Mouse (Mus musculus): ENCODE results near the gene Bbs2.

The Bbs2 gene

DNA sequence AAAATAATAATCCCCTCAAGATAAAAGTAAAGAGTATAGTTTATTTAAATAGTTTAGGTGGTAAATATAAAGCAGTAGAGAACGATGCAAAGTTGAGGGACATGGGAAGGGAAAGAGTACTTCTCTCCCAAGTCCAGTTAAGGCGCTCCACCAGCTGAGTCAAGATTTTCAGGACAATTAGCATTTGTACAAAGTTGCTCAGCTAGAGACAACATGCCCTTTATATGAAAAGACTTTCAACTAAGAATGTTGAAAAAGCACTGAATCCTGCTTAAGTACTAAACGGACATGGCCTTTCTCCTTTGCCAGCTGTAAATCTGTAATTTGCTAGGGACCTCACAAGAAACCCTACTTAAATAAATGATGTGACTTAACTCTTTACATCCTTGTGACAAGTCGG is 268 bp upstream of the Bbs2 start:
- no peak for DNase-seq (ENCODE audit: low spot score in 2 of 2)

DNA sequence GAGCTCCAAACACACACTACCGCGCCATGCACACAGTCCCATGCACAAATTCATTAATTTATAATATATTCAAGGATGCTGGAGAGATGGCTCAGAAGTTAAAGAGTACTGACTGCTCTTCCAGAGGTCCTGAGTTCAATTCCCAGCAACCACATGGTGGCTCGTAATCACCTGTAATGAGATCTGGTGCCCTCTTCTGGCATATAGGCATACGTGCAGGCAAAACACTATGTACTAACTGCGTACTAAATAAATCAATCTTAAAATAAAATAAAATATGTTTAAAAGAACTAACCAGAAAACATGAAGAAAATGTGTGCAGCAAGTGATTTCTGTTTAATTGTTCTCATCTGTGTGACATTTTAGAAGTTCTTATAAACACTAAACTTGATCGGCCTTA is 4.4 kb downstream of the Bbs2 start:
- DNase-seq (ENCODE audit: low spot score in 2 of 2): no peak

GRCm38 (mm10) chr8:94092848-94093247 is 5.9 kb downstream of the Bbs2 start:
- DNase-seq (ENCODE audit: low spot score in 2 of 2): no peak

DNA sequence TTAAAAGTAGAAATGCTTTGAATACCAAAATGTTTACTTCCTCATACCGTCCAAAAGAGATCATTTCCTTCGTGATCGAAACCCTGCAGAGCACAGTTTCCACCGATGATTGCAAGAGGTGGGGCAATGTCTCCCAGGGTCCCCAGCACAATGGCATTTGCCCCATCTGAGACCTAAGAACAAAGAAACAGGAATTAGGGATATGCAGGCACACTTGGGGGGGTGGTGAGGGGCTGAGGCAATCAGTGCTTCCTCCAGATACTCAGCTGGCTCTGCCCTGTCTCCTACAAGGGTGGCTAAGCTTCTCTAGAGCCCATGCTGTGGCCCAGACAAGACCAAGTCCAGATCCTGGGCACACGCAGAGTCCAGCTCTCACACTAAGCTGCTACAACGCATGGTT is 9.0 kb downstream of the Bbs2 start:
- no peak for DNase-seq (ENCODE audit: low spot score in 2 of 2)

GRCm38 (mm10) chr8:94087964-94088363 is 10.8 kb downstream of the Bbs2 start:
- no peak for DNase-seq (ENCODE audit: low spot score in 2 of 2)

DNA sequence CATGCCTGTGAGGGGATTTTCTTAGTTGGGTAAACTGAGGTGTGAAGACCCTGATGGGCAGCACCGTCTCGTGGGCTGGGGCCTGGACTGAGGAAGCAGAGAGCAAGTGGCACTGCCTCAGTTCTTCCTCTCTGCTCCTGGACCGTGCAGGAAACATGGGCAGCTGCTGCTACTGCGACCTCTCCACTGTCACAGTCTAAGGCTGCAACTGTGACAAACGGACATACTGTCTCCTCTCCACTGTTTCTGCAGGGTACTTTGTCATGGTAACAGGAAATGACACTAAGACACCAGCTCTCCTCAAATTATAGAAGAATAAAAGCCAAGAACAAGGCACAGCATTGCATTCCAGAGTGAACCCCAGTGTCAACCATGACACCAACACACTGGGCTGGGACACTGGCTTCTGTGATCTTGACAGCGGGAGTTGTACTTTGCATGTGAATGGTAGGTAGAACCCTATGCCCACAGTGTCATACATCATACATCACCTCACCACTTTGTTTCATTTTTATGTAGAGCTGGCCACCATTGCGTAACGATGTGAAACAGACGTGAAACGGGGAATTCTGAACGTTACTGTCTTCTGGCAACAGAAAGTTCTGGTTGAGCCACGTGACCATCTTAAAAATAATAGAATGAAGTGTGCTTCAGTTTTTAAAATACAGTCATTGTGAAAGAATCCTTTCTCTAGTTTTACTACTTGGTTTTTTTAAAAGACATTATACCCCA is 22.1 kb downstream of the Bbs2 start:
- DNase-seq (ENCODE audit: low spot score in 2 of 2): no peak

- DNase-seq (ENCODE audit: low spot score in 2 of 2): no peak
Measured at GRCm38 (mm10) chr8:94068793-94069192, 29.9 kb downstream of the Bbs2 start.

DNA sequence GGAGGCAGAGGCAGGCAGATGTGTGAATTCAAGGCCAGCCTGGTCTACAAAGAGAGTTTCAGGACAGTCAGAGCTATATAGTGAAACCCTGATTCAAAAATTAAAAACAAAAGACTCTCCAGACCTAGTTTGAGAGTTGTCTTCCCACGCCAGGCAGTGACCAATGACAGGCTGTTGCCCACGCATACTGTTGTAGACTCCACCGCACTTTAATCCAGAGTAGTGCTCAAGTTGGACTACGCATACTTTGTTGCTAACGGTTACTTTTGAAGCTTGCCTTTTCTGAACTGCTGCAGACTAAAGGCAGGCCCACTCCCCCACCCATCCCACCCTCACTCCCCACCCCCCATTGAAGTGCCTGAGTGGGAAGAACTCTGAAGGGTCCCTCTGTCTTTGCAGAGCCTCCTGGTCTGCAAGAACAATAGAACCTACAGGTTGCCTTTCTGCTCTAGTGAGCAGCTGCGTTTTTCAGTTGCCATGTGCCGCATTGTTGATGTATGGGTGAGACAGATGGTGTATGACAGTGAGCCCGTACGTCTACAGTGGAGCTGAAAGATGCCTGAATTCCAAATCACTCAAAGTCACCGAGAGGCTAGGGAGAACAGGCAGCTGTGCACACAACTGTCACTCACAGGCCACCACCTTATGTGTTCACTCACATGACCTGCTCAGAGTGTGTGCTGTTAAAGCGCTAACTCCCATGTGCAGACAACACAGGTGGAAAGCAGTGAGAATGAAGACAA is 32.4 kb downstream of the Bbs2 start:
- no peak for DNase-seq (ENCODE audit: low spot score in 2 of 2)

GRCm38 (mm10) chr8:94057157-94057854 is 41.4 kb downstream of the Bbs2 start:
- DNase-seq (ENCODE audit: low spot score in 2 of 2): peak; percentile 20 to 31

DNA sequence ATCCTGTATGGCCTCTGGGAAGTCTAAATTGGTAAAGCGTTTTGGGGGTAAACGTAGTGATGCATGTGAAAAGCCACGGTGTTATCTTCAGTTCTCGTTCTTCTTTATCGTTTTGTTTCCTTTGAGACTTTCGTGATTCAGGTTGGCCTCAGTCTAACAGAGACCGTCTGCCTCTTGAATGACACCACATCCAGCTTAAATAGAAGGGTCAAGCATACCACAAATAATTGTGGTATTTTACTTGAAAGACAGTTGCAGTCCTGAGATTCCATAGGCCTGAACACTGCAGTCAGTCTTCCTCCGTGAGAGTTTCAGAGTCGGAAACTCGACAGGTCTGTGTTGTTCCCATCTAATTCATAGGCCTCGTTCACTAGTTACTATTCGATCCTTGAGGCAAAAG is 46.0 kb downstream of the Bbs2 start:
- no peak for DNase-seq (ENCODE audit: low spot score in 2 of 2)

GRCm38 (mm10) chr8:94047845-94048244 is 50.9 kb downstream of the Bbs2 start:
- no peak for DNase-seq (ENCODE audit: low spot score in 2 of 2)

DNA sequence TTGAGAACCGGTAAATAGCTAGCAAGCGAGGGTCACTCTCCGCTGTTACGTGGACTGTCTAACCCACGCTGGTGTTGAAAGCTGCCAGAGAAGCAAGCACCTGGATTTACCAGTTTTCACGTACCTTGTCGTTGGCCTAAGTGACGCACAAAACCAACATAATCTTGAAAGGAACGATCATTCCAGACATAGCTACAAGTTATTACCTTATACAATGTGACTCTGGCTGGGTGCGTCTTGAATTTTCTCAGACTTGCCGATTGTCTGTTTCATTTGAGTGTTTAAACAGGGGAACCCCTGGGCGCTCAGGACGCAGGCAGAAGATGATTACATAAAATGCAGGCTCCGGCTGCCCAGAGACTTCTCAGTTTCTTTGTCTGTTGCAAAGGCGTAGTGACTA is 60.9 kb downstream of the Bbs2 start:
- no peak for DNase-seq (ENCODE audit: low spot score in 2 of 2)

DNA sequence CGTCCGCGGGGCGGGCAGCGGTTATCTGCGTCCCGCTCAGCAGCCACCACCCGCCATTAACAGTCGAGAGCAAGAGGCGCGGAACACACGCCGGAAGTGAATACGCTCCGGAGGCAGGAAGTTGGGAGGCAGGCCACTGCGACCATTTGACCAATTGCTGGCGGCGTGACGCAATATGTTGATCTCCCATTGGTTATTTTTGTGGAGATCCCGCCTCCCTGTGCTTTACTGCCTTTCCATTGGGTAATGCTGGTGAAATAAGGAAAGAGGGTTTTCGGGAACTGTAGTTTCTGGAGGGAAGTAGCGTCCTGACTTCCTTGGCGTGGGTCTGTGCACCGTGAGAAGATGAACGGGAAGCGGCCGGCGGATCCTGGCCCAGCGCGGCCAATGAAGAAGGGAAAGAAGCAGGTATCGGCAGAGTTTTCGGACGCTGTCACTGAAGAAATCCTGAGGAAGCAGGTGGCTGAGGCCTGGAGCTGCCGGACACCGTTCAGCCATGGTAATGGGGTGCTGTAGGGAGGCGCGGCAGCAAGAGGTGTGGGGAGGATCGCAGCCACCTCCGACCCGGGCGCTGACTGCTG is 61.7 kb downstream of the Bbs2 start, which contains the start of the genes Nudt21 and Ogfod1:
Nudt21 (minus strand) TSS at position 88 of the 581 bp plus-strand sequence.
Ogfod1 (plus strand) TSS at position 255 of the 581 bp plus-strand sequence.
- peak; percentile 90 to 92 for DNase-seq (ENCODE audit: low spot score in 2 of 2)

DNA sequence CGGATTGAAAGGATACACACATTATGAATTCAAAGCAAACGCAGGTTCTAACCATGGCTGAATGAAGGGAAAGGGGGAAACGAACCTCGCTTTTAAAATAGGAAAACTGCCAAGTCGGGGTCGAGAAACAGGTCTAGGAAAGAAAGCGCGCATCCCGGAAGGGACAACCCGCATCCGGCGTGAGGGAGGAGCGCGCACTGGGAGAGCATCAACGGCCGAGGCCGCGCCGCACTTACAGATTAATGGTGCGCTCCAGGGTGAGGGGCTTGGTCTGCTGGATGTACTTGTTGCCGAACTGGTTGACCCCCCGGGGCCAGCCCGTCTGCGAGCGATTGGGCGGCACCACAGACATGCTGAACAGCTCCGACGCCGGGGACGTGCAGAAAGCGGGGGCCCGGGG is 62.2 kb downstream of the Bbs2 start:
- DNase-seq (ENCODE audit: low spot score in 2 of 2): peak; percentile 42 to 47

DNA sequence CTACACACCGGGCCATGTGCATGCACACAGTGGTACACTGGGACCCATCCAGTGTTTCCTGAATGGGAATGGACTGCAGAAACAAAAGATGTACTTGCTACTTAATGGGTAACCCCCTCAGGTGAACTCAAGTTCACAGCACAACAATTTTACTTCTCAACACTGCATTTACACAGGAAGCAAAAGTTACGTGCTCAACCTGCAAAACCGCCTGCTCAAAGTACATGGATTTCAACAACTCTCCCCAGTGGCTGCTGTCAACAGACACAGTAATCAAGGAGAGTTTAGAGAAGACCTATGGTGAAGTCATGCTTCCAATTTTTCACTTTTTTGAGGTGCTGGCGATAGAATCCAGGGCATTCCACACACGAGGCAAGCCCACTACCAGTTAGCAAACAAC is 63.5 kb downstream of the Bbs2 start:
- DNase-seq (ENCODE audit: low spot score in 2 of 2): no peak

GRCm38 (mm10) chr8:94033601-94034000 is 65.1 kb downstream of the Bbs2 start:
- DNase-seq (ENCODE audit: low spot score in 2 of 2): no peak

DNA sequence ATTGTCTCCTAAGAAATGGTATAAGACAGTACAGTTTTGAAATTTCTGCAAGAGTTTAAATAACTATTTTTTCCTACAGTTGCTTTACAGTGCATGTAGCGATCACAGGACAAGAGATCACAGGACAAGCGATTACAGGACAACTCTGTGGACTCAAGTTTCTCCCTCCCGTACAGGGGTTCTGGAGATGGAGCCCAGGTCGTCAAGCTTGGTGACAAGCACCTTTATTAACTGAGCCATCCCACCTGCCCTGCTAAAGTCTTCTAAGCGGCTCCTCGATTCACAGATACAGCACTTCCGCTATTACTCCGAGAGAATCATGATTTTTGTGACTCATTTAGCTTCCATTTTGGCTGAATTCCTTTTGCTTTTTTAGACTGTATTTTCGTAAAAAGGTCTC is 69.0 kb downstream of the Bbs2 start:
- no peak for DNase-seq (ENCODE audit: low spot score in 2 of 2)

DNA sequence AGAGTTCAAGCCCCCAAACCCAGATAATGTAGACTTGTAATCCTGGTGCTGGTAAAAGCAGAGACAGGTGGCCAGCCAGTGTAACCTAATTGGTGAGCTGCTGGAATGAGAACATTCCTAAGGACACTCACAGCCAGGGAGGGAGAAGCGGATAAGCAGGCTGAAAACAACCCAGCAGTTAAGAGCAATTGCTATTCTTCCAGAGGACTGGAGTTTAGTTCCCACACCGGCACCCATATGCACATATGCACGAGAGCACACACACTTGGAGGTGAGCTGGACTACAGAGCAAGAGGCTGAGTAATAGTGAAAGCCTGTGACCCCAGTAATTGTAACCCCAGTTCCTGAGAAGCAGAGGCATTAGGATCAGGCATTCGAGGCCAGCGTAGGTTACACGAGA is 74.8 kb downstream of the Bbs2 start:
- DNase-seq (ENCODE audit: low spot score in 2 of 2): no peak
